Mouse (Mus musculus) lung, postnatal 4 days (tissue): ENCODE data around the gene Vinac1.
"Not testable (repeated sequence)": the region's sequence is repeated elsewhere in the genome, so short reads cannot be mapped to it uniquely, and the experiment has no call there.

Source experiments
- DNase-seq, 2 experiments: peaks; one replicate each; pipeline ENCODE4 v3.0.0; 2021

Gene Vinac1

DNA sequence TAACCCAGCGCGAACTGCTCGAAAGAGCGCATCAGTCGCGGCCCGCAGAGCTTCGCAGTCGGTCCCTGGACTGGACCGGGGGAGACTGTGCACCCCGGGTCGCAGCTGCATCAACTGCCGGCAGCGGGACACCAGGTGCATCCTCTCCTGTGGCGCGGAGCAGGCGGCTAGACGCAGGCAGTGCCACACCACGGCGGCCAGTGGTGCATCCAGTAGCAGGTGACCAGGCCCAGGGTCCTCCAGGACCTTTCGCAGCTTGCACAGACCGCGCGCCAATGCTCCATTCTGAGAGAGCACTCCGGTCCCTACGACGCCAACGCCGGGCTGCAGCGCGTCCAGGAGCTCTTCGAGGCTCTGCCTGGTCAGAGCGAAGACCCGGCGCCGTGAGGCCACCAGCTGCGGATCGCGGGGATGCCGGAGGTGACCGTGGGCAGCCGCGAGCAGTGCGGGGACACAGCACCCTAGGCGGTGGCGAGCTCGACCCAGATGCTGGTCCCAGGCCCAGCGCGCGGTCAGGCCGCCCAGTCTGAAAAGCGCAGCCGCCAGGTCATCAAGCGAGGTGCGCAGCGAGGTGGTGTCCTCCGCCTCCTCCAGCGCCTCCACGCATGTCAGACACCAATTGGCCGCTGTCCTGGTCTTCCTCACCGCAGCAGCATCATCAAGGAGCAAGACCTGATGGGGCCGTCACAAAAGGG is 8.9 kb downstream of the Vinac1 start:
- peak; percentile 46 to 49 for DNase-seq

DNA sequence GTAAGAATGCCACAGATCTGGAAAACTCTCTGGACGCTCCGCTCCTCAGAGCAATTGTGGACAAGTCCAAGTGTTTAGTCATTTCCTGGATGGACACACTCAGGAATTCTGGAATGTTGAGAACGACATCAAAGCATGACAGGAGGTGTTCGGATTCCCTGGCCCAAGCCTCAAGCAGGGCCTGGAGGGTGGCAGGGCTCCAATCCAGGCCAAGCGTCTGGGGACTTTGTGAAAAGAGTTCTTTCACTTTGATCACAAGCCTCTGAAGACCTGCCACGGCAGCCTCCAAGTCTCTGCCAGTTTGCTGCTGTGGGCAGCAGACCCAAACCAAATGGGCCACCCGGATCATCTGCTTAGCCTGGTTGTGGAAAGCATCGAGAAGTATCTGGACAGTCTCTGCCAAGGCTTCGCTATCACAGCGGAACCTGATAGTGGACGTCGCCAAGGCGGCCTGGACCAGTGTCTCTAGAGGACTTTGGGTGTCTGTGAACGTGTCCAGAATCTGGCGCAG is 9.5 kb downstream of the Vinac1 start:
- peak; percentile 10 to 41 for DNase-seq

DNA sequence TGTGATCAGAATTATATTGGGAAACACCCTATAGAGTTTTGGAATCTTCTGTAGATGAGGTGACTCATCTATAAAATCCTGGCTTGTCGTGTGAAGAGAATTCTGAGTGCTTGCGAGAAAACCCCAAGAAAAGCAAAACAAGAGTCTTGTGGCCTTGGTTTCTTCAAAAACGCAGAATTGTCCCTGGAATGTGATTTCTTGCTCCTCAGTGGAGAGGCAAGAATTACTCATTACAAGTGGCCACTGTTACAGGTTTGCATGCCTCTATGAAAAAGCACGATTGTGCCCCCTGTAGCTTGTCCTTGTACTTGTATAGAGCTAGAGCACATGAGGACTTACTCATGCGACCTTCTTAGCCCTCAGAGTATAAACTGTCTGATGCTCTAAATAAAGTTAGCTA is 12.6 kb downstream of the Vinac1 start:
- no peak for DNase-seq

DNA sequence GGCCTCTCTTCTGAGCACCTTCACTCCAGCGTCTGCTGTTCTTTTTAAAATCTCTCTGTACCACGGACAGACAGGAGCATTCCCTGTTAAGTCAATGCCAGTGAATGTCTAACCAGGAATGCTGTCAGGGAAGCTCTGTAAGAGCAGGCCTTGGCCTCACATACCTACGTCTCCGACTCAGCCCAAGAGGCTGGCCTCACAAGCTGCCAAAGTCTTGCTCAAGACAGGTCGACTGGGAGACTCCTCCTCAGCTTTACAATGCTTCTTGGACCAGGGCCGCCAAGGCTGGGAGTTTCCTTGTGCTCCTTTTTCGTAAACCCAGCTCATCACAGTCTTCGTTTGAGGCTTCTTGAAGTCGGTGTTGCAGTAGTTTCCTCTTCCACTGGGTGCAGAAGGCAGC is 23.2 kb downstream of the Vinac1 start:
- DNase-seq, result peak; percentile 21 to 69

DNA sequence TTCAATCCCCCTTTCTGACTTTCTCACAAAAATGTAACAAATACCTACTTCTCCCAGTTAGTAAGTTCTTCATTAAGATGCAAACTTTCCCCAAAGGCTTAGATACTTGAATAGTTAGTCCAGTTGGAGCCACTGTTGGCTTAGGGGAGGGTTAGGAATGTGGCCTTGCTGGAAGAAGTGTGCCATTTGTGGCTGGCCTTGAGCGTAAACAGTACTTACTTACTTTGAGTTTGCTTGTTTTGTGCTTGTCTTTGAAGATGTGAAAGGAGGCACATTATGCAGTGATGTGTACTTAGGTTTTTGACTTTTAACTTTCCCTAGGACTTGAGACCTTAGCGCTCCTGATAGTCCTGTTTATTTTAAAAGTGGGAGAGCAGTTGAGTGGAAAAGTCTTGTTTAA is 27.9 kb downstream of the Vinac1 start:
- DNase-seq, result peak; percentile 10 to 36

DNA sequence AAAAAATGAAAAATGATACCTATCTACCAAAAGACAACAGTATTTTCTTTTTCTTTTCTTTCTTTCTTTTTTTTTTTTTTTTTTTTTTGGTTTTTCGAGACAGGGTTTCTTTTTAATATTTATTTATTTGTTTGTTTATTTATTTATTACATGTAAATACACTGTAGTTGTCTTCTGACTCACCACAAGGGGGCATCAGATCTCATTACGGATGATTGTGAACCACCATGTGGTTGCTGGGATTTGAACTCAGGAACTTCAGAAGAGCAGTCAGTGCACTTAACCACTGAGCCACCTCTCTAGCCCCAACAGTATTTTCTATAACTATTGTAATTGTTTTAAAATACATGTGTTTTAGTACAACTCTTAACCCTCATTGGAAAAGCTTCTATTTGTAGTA is 39.1 kb downstream of the Vinac1 start:
- not testable (repeated sequence) for DNase-seq

DNA sequence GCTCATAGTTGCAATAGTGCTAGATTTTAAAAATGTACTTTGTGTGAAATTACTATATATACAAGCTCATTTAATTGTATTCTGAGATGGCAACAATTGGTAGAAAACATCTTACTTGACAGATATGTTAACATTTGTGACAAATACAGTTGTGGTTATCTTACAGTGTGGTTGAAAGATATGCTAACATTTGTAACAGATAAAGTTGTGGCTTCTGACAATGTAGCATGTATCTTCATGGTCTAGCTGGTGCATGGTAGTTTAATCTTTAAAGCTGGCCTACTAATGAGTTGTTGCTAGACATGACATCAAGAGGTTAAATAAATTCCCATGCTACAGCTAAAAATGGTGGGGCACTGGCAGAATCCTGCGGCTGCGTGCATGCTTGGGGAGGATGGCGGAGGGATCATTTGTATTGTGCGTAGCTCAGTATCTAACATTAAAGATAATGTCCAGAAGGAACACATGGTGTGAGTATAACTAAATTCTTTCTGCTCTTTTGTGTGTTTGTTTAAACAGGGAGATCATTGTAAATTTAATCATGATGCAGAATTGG is 41.7 kb downstream of the Vinac1 start:
- DNase-seq, result no peak

DNA sequence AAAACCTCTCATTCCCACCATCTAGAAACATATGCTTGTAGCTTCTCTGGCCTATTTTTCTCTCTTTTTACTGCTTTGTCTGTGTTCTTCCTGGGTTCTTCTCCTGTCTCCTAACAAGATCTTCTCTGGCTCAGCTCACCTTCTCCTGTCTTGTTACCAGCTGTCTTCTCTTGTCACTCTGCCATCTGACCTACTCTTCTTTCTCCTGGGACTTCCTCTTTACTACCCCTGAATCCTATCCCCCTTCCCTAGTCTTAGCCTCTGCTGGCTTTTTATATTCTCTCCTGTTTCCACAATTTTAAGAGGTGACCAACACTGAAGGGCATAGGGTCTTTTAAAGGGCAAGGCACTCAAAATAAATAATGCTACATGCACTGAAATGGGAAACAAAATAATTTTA is 43.1 kb downstream of the Vinac1 start:
- DNase-seq, result no peak

DNA sequence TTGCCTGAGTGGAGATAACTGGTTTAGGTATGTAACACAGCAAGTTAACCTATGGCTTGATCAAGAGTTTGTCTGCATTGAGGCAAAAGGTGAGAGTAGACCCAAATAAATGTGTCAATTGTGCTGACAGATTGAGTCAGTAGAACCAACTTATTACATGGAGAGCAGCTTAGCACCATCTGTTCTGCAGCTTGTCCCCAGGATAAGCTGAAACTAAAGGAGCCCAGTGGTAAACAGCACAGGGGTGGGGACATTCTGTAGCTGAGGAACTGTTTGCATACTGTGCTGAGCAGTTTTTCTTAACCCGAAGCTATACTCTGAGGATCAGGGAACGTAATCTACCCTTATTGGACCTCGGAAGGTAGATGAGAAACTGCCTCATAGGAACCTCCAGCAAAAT is 63.2 kb downstream of the Vinac1 start:
- no peak for DNase-seq

DNA sequence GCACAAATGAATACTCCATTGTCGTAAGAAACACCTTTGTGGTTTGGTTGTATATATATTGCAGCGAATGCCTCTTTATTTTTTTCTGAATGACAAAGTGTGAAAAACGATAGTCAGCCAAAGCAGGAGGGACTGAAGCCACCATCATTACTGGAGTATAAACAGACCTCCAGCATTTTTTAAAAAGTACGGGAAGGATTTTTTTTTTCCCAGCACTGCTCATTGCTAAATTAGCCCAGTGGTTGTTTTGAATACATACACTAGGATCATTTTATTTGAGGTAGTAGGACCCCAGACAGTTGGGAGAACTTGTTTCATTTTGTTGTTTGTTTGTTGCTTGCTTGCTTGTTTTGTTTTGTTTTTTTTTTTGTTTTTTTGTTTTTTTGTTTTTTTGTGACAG is 72.4 kb downstream of the Vinac1 start:
- DNase-seq, result no peak
